Mouse (Mus musculus) olfactory bulb, adult 2 months (tissue): ENCODE data around the gene Efs.

ENCODE experiments used
- CTCF ChIP-seq: fragments of 200-500 bp; IDR thresholded peaks from 2 replicates; pipeline ENCODE4 v1.5.1; 2012; ENCODE audit warnings: low read depth, mild to moderate bottlenecking, low read length, moderate library complexity; ENCODE audit not compliant: insufficient read depth
- POLR2A ChIP-seq: fragments of 200-500 bp; IDR thresholded peaks from 2 replicates; pipeline ENCODE4 v1.6.1; 2012; ENCODE audit warnings: mild to moderate bottlenecking, low read depth, low read length, moderate library complexity; ENCODE audit not compliant: insufficient read depth

DNA sequence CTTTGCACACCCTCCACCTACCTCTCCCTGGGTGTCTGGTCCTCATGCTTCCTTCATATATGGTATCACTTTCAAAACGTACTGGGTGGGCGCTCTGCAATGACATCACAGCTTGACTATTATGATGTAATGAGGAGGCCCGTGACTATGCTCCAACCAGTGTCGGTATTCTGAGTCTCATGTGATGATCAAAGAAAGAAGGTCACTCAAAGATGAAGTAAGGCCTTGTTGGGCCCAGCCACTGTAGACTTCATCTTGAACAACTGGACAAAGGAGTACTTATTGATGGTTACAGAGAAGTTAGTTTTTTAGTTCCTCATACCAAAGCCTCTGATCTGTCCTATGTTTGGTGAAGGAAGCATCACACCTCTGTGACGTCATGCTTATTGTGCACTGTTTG lies 55.1 kb downstream of the Efs start, which contains the start of gene Homez:
- TF ChIP-seq POLR2A (no peak), CTCF (no peak)
